In genomic region chr19:56787911-56788310, GRCm38 (mm10) we compare ENCODE assay signal across 13 mouse cellular contexts.
"Had no signal": no experiment of that assay in that cellular context is flagged by ENCODE, and none has a peak within 500 bp of the region (broad histone marks: within the 10 kb centered on the region; RNA-seq: fewer than 3 reads in every experiment).

No protein-coding gene starts in this region.

- H3K27me3 ChIP-seq: kidney, embryonic 15.5 days; limb, embryonic 15.5 days; liver, embryonic 12.5 days; midbrain, embryonic 13.5 days had no signal

- H3K9me3 ChIP-seq: kidney, embryonic 15.5 days; limb, embryonic 15.5 days; liver, embryonic 12.5 days; midbrain, embryonic 13.5 days had no signal

- ATAC-seq: intestine, embryonic 16.5 days; liver, embryonic 12.5 days; midbrain, embryonic 13.5 days had no signal

- H3K9ac ChIP-seq: kidney, embryonic 15.5 days; limb, embryonic 15.5 days; liver, embryonic 12.5 days; midbrain, embryonic 13.5 days had no signal

- H3K4me2 ChIP-seq: kidney, embryonic 15.5 days; limb, embryonic 15.5 days; liver, embryonic 12.5 days; midbrain, embryonic 13.5 days had no signal

- DNase-seq: kidney, adult 2 months; kidney, postnatal 14 days; right cerebral cortex, adult 18-20 months; right cerebral cortex, postnatal 25 days; thymus, adult 18-20 months; thymus, postnatal 14 days had no signal

- H3K4me3 ChIP-seq: kidney, embryonic 15.5 days; left cerebral cortex, adult 2 months; limb, embryonic 15.5 days; liver, embryonic 12.5 days; midbrain, embryonic 13.5 days had no signal

- H3K4me1 ChIP-seq: kidney, embryonic 15.5 days; limb, embryonic 15.5 days; liver, embryonic 12.5 days; midbrain, embryonic 13.5 days had no signal

- H3K27ac ChIP-seq: kidney, embryonic 15.5 days; left cerebral cortex, adult 2 months; limb, embryonic 15.5 days; liver, embryonic 12.5 days; midbrain, embryonic 13.5 days; stomach, postnatal 0 days had no signal
